Mouse (Mus musculus) adrenal gland, postnatal 25 days (tissue): Measurements from ENCODE around the gene Padi3. TPM values are rescaled to one million over a fixed set of nuclear protein-coding genes. Genes with fewer than 3 reads are reported as not detected.

Source experiments
- DNase-seq: peaks from one replicate; pipeline ENCODE4 v3.0.0; 2021; ENCODE audit warnings: mixed read lengths
- total RNA-seq: library from RNA; stranded (reverse); gene quantifications from 2 replicates; pipeline ENCODE4 v1.2.3, GENCODE M21; 2021

Padi3 gene
- total RNA-seq, 1 experiment from 2014 or later = not detected

DNA sequence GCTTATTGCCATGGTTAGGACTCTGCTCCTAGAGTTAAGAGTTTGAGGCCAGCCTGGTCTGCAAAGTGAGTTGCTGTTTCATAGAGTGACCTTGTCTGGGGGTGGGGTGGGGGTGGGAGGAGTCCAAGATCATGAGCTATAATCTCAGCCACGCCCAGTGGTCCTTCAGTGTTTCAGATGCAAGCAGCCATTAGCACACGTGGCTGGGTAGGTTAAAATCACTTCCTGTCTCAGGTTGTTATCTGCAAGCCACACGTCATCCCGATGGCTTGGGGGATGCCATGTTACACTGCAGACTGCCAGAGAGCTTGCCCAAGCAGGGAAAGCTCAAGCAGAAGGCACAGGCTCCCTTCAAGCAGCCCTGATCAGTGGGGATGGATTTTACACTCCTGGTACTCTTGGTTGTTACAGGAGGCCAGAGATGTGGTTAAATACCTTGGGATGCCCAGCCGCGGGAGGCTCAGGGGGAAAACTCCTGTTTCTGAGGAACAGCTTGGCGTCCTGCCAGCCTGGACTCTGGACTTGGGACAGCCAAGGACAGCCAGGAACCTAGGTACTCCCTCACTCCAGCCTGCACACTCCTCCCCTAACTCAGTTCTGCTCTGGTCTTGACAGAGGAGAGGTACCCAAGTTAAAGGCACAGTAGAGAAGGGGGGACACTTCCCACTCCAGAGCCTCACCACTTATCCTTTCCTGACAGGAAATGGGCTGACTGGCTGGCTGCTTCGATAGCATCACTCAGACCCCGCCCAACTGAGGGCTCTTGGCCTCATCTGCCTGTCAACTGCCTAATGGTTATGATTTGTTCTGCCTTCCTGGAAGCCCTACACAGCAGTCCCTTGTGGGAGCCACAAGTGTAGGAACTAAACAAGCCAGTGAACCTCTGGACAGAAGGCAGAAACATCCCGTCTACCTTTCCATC lies 5.8 kb upstream of the Padi3 start:
- DNase-seq = peak; percentile 61

DNA sequence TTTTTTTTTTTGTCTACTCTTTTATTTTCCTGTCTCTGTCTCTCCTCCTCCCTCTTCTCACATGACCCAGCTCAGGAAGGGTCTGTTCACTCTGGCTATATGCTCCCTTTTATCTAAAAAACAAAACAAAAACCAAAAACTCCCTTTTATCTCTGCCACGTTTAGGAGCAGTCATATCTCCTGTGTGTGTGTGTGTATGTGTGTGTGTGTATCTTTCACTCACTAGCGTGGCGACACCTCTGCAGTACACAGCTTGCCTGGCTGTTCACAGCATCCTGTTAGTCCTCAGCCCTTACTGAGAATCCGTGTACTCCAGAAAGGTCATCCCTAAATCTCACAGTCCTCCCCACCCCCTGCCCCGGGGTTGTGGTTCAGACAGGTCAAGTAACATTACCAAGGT lies 5.0 kb upstream of the Padi3 start:
- DNase-seq = no peak

DNA sequence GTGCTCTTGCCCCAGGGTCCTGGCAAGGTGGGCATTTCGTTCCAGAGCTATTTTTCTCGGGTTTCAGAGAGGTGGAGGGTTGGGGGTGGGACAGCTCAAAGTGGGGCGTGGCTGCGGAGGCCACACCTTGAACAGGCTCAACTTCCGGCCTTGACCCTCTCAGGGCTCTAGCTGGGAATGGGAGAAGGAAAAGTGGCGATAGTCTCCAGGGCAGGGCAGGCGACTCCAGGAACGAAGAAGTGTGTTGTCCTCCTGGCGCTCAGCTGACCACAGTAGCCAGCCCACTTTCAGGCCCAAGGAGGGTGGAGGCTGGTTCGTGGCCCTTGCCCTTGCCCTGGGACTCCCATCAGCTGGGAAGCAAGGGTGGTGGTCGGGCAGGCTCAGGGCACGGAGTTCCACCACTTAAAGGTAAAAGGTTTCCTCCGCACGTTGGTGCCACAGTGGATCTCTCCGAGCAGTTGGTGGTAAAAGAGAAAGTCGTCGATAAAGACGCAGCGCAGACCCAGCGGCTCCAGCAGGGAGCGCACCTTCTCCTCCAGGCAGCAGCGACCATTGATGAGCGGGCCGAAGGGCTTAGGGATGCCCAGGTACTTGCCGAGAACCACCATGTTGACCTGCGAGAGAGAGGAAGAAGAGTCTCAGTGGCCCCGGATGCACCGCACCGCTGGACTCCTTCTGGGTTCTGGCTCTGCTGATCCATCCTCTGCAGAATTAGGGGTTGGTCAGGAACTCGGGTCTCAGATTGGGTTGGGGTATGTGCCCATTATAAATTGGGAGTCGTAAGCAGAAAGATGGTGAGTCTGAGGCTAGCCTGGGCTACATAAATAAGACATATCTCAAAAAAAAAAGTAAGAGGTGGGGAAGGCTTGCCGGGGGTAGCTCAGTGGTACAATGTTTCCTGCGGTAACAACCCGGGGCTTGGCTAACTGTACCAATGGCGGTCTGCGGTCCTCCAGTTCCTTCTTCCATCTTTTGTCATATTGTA lies 4.1 kb upstream of the Padi3 start:
- peak; percentile 36 for DNase-seq

DNA sequence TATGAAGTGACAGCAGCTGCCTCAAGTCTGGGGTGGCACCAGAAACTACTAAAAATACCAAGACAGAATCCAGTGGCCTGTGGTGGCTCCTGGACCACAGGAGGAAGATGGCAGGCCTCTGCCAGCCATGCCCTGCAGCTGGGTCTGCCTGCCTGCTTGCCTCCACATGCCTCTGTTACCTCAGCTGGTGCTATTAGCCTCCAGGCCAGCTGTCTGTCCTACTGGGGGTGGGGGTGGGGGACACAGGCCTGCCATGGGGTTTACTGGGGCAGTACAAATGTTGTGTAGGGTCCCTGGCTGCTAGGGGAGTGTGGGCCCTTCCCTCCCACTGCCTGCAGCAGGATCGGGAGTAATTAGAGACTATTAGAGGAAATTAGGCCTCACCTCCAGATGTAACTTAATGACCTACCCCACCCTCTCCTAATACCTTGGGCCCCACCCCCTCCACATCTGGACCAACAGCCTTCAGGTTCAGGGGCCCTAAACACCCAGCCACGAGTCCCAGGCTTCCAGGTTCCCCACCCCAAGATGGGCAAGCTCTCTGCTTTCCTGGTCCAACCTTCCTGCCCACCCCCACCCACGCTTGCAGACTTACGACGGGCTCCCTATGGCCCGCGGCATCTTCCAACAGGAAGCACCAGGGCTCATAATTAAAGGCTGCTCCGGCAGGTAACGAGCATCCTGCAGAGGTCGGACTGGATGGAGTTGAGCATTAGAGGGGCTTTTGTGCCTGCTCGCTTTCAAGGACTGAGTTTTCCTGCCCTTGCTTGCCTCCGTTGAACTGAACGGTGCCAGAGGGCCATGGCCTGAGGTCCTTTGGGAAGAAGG lies 3.1 kb upstream of the Padi3 start:
- no peak for DNase-seq

DNA sequence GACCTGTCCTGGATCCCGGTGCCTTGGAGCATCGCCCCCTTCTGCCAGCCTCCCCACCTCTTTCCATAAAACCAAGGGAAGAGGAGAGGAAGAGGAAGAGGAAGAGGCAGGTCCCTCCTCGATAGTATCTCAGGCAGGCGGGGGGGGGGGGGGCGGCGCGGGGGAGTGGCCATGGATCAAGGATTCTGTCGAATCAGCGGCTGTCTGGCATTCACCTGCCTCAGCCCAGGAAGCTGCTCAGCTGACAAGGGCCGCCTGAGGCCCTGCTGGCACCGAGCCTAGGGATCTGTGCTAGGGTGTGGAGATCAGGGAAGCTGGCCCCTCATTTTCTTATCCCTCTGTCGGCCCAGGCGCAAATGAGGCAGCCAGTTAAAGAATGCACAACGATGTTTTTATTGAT lies 2.2 kb upstream of the Padi3 start:
- no peak for DNase-seq

DNA sequence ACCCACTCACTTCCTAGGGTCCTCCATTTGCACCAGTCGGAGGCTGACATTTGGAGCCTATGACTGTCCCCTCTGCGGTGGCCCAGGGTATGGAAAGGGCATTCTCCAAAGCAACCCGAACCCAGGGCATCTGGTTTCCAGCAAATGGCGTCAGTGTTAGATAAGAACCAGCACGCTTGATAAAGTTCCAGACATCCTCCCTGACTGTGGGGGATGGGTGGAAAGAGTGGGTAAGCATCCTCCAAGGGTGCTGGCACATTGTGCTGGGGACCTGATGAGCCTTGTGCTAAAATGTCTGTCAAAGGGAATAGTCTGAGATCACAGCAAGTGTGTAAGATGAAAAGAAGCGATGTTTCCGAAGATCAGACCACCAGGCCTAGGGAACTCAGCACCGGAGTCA lies 1.7 kb upstream of the Padi3 start:
- DNase-seq = no peak

DNA sequence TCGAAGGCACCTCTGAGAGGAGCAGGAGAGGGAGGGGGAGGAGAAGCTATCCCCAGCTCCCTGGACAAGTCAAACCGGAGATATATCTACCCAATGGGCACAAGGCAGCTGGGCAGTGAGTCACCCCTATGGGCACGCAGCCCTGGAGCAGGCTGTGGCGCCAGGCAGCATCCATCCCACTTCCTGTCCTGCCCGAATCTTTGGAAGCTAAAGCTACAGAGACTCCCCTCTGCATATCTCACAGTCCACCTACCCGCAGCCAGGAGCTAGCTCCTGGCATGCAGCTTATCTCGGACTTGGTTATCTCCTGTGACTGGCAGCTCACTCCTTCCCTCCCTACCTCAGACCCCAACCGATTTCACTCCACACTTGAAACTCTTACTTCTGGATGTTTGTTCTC lies 1.3 kb downstream of the Padi3 start:
- DNase-seq = peak; percentile 66

DNA sequence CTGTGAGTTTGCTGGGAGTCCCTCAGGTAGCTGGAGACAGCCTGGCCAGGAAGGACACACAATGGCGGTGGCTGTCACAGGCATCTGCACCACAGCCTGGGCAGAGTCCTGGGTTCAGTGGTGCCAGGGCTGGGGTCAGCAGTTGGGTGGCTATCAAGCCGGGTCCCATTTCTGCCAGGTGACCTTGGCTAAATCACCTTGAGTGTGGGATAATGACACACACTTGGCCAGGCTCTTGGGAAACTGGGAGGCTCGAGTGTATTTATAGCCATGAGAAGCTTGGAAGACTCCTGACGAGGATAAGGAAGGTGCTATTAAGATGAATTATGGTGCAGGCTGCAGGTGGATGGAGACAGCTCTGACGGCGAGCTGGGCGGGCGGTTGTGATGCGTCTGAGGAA lies 5.8 kb downstream of the Padi3 start:
- DNase-seq = no peak

DNA sequence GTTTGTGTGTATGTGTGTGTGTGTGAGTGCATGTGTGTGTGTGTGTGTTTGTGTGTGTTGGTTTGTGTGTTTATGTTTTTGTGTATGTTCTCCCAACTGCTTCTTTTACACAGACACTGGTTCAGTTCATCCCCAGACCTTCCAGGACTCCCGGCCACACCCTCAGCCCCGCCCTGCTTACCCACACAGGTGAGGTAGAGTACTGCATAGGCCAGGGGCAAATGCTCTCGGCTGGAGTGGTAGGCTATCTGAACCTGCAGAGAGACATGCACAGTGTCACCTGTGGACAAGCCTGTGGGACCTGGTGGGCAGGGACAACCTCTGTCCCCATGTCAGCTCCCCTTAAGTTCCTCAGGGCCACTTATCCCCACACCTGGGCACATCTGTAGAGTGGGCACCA lies 9.1 kb downstream of the Padi3 start:
- no peak for DNase-seq

DNA sequence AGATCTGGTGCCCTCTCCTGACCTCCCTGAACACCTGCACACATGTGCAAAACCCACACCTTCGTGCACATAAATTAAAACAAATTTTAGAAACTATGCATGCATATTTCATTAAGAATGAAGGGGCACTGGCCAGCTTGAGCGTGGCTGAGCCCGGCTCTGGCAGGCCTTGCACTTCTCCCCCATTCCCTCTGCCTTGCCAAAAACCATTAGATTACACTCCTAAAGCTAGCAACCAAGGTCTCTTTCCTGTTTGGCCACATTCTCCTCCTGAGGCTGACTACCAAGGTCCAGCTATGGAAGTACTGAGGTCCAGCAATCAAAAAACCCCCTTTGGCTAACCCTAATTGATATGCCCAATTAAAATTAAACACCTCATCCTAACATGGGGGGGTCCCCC lies 13.7 kb downstream of the Padi3 start:
- DNase-seq = peak; percentile 20

DNA sequence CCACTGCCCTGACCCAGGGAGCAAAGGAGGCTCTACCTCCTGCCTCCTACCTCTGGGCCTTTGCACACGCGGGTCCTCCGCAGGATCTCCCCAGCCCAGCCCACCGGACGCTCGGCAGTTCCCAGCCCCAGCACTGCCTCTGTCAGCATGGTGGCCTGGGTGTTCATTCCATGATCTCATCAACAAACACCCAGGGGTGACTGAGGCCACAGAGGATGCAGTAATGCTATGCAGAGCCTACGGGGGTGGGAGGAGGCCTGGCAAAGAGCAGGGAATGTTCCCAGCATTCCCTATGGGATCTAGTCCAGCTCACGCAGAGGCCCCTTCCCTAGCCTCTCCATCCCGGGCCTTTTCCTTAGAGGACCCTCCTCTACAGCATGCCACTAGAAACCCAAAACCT lies 15.8 kb downstream of the Padi3 start:
- no peak for DNase-seq

DNA sequence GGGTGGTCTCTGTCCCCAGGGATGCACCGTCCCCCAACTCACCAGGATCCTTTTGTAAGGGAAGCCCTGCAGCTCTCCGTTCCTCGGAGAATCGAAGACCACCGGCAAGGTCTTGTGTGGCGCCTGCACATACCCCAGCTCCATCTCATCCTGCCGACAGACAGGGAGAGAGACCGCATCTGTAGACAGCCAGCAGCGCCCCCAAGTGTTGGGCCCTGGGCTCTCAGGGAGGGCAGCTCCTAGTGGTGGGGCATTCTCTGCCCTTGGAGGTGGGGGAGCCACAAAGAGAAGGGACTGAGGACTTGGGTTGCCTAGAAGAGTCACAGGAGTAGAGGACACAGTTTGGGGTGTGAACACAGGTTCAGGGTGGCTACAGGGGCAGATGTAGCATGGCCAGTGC lies 16.7 kb downstream of the Padi3 start:
- DNase-seq = no peak

DNA sequence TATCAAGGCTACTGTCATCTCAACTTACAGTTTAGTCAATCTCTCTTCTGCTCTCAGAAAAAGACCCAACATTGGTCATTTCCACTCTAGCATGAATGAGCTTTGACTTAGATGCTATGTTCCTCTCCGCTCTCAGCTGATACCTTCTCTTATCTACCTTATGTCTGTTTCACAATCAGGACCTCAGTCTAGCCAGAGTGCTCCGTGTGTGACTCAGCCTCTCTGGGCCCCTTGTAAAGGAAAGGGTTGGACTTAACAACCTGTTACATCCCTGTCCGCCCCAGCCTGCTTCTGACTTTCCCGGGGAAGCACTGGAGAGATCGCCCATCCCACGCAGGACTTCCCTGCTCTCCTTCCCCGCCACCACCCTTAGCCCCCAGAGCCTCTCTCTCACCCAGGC lies 17.9 kb downstream of the Padi3 start:
- no peak for DNase-seq

DNA sequence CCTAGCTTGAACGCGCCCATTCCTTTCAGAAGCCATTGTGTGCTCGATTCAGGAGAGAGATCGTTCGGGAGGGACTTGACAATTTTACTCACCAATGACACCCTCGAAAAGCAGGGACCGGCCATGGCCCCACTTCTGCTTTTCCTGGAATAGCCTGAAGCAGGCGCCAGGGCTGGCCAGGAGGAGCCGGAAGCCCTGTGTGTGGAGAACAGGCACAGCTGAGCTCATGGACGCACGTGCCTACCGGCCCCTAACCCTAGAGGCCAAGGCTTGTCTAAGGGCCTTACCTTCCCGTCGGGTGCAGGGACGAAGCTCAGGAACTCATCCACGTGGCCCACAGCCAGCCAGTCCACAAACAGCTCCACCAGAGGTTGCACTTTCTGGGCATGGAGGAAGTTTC lies 19.4 kb downstream of the Padi3 start:
- DNase-seq = no peak

DNA sequence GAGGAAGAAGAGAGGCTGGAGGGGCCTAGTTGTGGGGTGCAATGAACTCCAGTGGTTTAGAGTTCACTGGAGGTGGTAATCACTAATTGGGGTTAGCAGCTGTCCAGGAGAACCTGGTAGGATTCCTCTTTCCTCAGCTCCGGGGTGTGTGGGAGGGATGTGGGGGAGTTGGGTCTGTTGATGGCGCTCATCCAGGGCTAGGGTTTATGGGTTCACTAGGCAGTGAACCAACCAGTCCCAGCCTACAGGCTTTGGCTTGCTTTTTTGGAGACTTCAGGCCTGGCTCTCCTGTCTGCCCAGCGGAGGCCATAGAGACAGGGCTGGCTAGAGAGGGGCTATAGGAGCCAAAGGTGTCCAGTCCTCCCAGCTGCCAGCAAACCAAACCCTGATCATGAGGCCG lies 20.5 kb downstream of the Padi3 start:
- no peak for DNase-seq

DNA sequence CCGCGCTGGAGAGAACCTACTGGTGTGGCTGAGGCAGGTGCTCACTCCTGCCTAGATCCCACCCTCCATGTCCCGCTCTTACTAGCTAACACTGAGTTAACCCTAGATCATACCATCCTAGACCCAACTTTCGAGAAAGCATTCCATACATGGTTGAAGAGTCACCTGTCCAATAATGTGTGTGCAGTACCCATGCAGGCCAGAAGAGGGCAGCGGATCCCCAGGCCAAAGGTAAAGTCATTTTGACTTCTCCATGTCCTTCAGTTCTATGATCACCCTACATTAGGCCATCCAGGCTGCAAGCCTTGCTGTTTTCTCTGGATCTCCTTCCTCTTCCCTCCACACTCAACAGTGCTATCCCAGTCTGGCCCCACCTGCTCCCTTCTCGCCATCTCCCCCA lies 21.5 kb downstream of the Padi3 start:
- peak; percentile 70 for DNase-seq

DNA sequence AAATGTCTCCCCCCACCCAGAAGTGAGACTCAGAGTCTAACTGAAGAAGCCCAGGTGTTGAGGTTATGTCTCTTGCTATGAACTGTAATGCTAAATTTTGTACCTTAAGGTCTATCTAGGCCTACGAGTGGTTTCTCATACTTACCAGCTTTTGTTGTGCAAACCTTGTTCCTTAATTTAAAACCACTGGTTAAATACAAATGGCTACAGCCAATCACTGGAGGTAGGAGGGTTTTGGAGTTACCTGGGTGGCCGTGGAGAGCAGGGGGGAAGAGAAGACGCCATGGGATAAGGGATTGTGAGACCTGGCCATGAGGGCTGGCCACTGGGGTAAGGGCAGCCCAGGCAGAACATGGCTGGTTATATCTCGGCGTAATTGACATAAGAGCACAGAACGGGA lies 22.2 kb downstream of the Padi3 start:
- DNase-seq = no peak

DNA sequence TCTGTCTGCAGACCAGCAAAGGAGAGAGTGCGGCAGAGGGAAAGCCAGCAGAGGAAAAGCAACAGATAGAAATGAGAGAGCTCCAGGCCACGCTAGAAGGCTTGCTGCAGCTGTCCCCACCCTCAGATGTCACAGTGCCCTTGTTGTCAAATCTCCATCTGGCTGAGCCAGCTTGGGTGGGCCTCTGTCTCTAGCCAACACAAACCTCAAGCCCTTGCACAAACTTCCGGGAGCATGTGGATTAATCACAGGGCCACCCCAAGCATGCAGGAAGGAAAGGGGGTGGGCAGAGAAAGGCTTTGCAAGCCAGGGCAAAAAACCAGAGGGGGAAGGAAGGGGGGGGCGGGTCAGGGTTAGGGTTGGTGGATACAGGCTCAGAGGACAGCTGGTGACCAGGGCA lies 23.0 kb downstream of the Padi3 start:
- DNase-seq = no peak

DNA sequence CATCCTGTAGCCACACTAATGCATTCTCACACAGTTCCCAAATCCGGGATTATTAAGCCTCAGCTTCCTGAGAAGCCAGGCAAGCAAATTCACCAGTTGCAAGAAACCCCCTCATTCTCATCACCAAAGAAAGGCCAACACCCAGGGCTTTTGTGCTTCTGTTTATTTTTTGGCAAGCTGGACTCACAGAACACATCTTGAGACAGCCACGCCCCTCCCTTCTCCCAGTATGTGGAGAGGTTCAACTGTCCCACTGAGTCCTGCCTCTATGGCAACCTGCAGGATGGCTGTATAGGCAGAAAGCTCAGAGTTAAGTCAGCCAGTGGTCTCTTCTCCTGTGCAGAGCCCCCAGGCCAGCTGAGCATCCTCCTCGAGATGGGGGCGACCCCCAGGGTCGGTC lies 25.2 kb downstream of the Padi3 start:
- no peak for DNase-seq

DNA sequence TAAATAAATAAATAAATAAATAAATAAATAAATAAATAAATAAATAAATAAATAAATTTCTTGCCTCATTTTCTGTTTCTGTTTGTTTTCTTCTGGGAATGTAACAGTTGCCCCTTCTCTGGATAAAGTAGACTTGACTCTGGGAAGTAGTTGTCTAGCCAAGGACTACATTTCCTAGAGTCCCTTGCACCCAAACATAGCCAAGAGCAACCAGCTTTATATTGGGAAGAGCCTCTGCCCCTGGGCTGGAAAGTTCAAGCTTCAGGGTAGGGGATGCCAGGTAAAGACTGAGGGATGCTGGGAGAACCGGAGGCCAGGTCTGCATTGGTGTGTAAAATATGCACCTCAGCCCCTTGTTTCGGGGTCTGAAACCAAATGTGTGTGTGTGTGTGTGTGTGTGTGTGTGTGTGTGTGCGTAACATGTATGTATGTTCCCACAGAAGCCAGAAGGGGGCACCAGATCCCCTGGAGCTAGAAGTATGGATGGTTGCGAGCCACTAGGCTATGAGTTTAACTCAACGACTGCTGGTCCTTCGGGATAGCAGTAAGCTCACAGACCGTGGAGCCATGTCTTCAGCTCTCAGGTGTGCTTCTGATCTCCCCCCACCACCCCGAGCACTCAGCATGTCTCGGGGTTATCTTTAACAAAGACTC lies 26.0 kb downstream of the Padi3 start:
- DNase-seq = no peak

DNA sequence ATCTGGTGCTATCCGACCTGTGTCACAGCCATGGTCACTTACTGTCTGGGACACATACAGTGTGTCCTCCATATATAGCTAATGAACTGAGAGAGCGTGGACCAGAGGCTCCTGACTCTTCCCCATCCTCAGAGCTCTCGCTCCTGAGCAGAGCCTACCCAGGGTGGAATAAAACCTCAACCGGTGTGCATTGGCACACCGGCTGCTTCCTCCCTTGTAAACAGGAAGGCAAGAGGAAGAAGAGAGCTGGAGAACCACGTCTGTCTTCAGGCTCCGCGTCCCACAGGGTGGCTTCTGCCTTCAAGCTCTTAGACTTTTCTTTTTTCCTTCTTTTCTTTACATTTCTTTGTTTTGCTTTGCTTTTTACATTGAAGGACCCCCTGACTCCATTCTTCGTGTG lies 27.6 kb downstream of the Padi3 start:
- no peak for DNase-seq

DNA sequence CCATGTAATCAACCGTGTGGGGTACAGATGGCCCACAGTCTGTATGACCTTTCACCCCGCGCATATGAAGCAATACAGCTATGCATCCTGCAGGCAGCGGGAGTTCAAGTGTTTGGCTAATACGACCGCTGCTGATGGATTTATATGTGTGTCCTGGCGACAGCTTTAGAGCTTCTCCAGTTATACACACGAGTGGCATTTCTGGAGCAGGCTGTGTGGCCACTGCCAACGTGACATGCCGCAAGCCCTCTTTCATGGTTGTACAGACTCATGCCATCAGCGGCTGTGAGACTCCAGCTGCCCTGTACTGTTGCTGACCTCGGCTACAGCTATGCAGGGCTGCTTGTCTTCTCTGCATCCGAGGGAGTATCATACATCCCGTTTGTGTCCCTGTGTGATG lies 29.9 kb downstream of the Padi3 start:
- DNase-seq = no peak
